Mouse (Mus musculus) gastrocnemius, postnatal 25 days (tissue): ENCODE measurements at regions not wholly inside any gene's neighbourhood (a gene's known extent, or its start where the extent isn't known, plus 50 kb on each side); places are given as distances from the start of the nearest gene placed in this dataset.
A peak's percentile ranks its signal among the peaks of the same experiment; 100 is the strongest.

Experiments
- DNase-seq: peaks from one replicate; pipeline ENCODE4 v3.0.0; 2022

DNA sequence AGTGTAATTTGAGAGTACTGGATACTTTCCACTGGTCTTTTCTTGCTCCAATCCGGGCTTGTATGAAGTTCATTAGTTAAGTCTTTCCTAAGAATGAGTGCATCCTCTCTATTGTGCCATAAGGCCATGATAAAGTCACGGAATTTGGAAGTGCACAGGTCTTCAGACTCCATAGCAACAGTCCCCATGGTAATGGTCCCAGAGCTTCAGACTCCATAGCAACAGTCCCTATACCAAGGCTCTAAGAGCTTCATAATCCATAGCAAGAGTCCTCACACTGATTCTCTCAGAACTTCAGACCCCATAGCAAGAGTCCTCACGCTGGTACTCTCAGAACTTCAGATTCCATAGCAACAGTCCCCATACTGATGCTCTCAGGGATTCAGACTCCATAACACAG lies 214.5 kb upstream of the Far2 start:
- no peak for DNase-seq

DNA sequence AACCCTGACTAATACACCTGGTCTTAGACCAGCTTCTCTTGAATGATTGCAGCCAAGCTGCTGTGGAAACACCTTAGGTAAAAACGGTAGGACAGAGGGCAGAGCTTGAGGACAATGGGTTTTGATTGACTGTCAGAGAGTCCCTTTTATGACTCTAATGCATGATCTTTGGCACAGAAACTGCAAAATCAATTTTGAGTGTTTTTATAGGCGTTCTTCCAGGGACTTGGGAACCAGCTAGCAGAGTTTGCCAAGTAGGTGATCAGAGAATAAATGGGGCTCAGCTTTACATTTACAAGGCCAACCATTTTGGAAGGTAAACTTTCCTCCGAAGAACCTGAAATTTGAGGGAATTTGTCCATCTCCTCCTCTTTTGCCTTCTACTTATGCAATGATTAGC lies 213.6 kb upstream of the Far2 start:
- DNase-seq = no peak

DNA sequence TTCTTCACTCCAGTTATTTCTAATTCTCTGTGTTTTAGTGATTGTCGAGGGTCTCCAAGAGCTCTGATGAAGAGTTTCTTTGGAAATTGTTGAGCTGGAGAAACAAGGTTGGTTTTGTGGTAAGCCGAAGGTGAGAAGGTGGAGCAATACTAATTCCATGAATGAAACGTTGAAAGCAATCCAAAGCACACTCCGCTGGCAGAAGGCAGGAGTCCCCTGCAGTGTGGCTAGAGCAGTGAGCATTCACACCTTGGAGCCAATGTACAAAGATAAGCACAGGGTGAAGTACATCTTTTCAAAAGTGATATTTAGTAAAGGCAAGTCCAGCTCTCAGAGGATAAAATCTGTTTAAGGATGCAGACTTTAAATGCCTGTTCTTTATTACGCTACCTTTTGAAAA lies 208.2 kb upstream of the Far2 start:
- no peak for DNase-seq

DNA sequence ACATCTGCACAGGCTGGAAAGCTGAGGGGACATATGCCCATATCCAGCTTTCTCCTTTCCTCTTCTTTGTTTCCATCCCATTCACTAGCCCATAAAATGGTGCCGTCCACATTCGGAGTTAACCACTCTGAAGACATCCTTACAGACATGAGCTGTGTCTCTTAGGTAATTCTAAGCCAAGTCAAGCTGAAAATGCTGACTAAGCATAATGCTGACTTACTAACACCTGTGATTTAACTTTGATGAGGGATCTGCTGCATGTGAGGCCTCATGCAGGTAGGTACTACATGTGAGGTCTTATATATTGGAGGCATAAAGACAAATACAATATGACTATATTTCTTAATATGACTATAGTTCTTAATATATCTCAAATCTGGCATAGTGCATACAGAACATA lies 197.1 kb upstream of the Far2 start:
- no peak for DNase-seq

DNA sequence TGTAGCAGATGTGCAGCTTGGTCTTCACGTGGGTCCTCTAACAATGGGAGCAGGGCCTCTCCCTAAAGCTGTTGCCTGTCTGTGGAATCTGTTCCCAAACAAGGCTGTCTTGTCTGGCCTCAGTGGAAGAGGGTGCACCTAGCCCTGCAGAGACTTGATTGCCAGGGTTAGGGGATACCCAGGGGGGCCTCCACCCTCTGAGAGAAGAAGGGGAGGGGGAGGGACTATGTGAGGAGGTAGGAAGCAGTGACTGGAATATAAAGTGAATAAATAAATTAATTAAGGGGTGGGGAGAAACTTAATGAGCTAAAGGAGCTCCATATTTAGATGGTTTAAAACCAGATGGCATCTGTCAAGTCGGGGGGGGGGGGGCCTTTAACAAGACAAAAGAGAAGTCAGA lies 185.9 kb upstream of the Far2 start:
- no peak for DNase-seq

DNA sequence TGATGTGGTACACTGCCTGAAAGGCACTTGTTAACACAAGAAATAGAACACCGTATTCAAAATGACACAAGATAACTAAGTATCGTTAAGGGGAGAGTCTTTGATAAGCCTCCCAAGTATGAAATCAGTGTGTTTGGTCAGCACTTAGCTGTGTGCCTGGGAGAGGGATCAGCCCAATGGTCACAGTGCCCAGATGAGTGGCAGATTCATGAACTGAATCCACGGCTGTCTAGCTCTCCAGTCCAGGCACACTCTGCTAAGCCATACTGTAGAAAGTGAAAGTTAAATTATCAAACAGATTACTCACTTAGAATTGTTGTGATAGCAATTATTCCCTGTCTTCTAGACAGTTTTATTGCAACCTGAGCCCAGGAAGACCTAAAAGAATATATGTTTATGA lies 176.0 kb upstream of the Far2 start:
- DNase-seq = no peak

DNA sequence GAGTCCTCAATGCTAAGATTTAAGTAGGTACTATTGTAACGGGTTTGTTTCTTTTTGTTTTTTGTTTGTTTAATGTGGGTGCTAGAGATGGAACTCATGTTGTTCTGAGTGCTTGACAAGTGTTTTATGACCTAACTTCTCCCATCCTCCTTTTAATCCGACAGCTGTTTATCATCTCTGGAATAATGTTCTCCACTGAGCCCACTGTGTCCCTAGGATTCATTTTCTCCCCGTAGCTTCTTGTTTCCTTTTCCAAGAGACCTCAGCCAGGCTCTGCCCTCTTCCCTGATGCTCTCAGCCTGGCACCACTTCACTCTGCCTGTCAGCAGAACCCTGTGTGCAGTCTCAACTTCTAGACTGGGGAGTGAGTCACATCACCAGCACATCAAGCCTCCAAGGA lies 173.9 kb upstream of the Far2 start:
- no peak for DNase-seq

DNA sequence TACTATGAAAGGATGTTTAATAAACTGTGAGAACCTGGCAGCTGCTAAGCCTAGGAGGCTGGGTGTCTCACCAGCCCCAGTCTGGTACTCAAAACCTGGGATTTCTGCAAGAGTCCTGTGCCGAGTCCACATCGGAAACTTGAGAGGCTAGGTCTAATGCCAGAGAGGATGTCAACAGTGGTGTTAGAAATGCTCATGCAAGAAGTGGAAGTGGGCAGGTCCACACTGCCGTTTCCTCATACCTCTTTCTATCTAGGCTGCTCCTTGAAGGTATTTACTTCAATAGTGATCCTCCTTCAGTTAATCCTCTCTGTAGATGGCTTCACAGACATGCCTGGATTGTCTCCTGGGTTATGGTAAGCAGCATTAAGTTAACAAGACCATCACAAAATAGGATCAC lies 168.6 kb upstream of the Far2 start:
- no peak for DNase-seq

DNA sequence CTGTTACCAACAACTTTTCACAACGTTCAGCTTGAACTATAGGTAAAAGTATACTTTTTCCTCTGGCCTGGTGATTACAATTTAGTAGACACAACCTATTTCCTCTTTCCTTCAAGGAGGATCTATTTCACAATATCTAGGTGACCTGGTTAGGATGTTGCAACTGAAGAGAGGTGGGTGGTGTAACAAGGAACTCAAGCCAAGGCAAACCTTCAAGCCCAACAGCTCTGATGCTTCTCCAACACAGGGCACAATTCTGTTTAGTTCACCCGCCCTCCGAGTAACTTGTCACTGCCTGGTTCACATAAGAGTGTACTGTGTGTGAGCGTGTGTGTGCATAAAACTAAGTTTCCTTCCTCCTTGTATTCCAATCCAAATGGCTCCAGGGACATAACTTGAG lies 161.2 kb upstream of the Far2 start:
- no peak for DNase-seq

DNA sequence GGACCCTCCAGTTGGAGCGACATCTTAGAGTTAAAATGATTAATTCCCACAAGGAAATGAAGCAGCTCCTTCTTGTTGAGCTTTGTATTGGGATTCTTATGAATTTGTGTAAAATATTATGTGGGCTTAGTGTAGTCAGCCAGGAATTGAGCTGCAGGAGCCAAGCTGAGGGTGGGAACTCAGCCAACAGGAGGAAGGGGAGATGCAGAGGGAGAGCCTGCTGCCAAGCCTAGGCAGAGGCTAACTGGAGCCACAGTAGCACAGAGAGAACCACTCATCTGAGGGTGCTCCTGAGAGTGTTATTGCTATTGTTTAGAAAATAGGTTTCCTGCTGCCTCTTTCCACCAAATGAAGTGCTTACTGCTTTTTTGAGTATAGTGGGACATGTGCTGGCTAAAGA lies 127.4 kb upstream of the Far2 start:
- DNase-seq = no peak

DNA sequence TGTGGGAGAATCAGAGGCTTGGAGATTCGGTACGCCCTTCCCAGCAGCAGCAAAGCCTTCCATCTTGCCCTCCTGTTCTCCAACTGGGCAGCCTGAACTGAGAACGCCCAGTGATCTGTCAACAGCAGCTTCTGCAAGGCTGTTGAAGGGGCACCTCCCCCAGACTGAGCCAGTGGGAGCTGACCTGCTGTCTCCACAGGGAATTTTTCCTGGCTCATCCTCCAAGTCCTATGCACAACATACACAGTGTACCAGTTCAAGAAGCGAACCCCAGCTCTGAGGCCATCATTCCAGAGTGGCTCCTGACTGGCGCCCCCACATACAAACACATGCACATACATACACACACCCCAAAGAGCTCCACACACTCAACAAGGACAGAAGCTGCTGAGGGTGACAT lies 126.0 kb upstream of the Far2 start:
- DNase-seq = no peak

DNA sequence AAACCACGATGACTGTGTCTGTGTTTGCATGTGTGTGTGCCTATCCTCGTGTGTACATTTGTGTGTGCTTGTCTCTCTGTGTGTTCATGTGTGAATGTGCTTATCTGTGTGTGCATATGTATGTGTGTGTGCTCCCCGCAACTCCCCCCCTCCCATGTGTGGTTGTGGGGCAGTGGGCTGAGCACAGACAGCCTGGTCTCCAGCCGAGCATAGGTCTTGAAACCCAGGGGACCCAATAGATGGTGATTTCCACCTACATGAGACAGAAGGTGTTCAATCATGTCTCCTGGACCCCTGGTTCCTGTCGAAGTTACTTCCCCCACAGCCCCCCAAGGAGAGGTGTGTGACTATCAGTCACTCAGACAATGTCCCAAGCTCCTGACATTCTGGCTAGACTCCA lies 124.6 kb upstream of the Far2 start:
- no peak for DNase-seq

DNA sequence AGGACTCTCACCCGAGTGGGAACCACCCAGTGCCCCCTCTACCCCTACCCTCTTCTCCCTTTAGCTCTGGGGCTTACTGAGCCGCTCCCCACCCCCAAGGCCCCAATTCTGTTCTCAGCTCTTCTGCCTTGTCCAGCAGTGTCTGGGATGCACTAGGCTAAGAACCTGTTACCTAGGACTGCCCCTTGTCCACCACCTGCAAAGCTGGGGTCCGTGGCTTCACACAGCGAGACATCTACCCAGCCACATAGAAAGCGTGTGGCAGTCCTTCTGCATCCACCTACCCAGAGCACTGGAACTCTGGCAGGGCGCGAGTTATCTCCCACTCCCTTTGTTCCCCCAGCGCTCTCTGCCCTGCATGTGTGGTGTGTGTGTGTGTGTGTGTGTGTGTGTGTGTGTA lies 123.8 kb upstream of the Far2 start:
- no peak for DNase-seq

DNA sequence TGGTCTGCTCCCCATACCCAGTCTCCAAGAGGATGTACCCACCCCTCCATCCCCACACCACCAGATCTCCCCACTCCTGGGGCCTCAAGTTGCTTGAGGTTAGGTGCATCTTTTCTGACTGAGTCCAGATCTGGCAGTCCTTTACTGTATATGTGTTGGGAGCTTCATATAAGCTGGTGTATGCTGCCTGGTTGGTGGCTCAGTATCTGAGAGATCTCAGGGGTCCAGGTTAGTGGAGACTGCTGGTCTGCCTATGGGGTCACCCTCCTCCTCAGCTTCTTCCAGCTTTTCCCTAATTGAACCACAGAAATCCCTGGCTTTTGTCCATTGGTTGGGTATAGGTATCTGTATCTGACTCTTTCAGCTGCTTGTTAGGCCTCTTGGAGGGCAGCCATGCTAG lies 118.1 kb upstream of the Far2 start:
- no peak for DNase-seq

DNA sequence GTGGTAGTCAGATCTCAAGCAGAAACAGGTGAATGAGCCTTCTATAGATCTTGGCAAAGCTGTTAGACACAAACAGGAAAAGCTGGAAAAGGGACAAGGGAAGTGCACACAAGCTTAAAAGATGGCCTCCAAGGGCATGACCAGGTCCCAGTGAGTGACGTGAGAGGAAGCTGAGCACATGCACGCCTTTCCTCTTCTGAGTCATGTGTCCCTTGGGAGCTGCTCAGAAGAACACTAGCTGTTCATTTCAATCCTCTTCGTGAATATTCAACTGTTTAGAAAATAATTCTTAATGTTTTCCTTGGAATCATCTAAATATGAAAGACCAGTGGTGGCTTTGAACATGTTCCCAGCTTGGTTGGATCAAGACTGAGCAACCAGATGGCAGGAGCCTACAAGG lies 103.0 kb upstream of the Far2 start:
- DNase-seq = peak; percentile 20

DNA sequence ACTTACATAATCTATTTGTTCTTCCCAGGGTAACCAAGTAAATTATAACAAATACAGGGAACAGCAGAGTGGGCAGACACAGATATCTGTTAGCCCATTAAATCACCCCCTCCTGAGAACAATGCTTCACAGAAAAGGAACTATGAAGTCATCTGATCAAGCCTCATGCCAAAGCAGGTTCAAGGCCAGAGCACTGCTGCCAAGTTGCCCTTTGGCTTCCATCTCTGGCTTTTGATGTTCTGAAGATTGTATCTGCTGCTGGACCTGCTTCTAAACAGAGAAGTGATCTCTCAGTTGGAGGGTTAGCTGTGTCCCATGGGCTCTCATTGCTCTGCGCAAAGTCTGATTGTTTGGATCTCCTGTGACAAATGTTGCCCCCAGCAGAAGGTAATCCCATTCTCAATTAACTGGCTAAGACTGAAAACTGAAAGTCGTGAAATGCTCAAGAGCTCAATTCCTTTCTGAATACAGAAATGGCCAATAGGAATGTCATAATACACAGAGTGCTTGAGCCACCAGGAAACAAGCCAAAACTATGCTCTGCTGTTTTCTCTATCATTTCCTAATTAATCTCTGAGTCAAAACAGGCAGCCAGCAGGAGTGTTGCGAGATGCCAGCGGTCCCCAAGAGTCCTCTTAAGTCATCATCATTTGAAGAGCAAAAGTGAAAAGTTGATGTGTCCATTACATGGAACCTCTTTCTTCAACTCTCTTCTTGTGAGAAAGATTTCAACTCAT lies 102.0 kb upstream of the Far2 start:
- peak; percentile 75 for DNase-seq

DNA sequence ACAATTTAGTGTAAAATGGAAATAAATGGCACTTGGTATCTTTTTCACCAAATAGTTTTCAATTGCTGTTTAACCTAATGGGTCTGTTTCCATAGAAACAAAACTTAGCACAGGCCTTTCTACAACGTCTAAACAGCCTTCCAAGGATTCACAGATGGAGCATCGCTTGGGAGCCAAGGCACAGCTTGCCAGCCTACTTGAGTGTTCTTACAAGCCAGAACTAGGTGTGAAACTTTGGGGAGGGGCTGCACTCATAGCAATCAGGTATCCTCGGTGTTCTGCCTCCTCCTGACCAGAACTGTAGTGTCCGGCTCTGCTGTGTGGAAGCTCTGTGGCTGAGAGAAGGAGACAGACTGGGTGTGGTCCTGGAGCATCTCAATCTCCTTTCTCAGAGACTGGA lies 99.1 kb upstream of the Far2 start:
- DNase-seq = no peak

DNA sequence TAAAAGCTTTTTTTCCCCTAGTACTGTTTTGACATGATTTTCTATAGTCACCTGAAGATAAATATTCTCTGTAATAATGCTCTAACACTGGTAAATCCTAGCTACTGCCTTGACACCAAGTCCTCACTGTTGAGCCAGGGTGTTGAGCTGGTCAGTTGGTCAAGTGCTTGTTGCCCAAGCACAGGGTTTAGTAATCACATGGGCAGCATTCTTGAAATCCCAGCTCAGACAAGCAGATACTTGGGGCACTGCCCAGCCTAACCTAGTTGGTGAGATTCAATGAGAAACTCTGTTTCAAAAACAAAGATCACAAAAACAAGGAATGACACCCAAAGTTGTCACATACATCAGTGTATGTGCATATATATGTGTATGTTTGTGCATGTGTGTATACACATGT lies 95.4 kb upstream of the Far2 start:
- no peak for DNase-seq

DNA sequence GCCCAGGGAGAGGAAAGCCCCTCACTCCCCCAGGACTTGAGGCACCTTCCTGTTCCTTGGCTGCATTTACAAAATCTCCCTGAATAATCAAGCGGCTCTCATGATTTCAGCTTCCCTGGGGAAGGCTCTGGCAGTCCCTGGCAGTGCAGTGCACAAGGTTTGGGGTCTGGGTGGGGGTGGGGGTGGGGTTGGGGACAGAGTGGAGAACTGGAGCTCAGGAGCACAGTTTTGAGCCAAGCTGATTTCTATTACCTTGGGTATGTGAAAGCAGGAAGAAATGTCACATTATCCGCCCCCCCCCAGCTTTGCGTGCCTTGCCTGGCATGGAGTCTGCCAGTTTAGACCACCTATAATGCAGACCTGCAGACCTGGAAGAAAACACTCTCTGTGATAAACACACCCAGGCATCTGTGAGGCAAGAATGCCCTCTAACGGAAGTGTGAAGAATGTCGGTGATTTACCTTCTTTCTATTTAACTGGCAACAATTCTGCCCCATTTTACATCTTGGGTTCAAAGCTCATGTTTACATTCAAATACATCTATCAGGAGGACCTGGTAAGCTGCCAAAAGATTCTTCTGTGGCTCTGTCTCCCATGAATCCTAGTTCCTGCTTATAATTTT lies 93.9 kb upstream of the Far2 start:
- no peak for DNase-seq

DNA sequence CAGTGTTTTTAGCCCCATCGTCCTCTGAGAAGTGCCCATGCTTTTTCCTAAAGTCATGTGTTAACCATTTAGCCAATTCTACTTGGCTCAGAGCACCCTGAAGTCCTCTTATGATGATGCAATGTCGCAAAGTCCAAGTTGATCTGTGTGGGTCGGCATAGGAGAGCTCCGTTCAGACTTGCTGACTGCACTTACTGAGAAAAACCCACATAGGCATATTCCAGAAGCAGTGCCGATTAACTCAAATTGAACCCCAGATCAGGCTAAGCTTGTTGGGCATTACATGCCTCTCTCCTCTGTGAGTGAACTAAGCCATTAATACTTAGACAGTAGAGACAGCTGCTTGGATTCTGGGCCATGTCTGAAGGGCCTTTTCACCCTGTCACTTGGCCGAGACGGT lies 93.3 kb upstream of the Far2 start:
- no peak for DNase-seq

DNA sequence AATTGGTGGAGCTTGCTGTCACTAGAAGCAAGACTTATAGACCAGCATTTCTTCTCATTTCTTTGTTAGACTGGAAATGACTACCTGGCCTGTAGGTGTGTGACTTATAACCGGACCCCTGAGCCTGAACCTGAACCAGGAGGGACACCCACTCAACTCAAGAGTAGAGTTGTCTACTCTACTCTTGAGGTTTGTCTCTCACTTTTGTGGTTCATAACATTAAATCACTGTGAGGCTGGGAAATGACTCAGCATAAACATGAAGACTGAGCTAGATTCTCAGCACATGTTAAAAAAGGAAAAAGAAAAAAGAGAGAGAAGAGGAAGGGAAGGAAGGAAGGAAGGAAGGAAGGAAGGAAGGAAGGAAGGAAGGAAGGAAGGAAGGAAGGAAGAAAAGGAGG lies 92.8 kb upstream of the Far2 start:
- DNase-seq = no peak

DNA sequence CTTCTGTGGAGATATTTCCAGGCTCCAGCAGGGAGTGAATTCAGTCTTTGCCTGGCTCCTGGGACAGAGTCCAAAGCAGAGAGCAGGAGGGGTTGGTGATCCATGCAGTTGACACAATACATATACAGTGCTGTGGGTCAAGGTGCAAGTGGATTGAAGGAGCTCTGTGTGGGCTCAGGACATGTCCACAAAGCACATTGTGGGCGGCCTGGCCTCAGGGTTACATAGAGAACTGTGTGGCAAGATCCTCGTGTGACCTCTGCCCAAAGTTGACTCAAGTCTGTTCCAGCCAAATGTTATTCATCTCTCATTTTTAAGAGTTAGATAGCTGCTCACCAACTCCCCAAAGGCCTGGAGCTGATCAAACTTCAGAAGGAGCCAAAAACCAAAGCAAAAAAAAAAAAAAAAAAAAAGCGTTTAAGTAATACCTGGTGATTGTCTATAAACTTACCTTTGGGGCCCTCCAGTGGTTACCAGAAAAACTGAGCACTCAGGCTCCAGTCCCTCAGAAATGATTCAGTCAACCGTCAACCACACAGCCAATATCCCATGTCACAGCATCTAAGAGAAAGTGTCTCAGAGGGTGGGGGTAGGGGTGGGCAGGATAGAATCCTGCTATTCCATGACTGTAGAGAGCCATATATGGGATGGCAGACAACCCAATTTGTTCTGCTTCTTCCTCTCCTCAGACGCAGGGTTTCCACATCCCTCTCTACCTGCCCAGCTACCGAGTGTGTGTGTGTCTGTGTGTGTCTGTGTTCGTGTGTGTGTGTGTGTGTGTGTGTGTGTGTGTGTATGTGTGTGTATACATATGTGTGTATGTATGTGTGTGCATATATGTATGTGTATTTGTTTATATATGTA lies 91.9 kb upstream of the Far2 start:
- peak; percentile 8 for DNase-seq

DNA sequence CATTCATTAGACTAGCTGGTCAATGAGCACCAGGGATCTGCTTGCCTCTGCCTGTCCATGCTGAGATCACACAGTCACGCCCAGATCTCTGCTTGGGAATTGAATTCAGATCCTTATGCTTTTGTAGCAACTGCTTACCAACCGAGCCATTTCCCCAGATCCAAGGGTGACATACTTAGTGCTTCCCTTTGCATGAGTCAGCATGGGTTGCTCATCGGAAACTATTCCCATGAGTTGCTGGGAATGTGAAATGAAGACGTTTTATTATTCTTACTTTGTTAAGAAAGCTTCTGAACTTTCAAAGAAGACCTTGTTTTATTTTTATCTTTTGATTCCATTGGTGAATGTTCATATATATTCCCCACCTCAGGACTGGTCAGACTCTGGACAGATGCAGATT lies 82.3 kb upstream of the Far2 start:
- no peak for DNase-seq

DNA sequence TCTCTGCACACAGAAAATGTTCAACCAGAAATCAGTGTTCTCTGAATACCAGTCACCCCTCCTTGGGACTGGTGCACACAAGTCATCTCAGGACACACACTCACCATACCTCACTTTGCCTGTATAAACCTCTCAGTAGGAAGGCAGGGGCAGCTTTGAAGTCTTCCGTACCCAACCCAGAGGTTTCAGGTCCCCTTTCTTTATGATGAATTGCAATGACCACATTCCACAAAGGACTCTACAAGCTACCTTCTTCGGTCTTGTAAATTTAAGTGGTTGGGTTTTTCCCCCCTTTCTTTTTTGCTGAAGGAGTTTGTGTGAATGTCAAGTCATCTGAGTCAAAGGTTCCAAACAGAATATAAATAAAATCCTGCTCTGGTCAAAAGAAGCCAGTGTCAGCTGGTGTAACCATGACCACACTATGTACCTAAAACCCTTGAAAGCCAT lies 76.9 kb upstream of the Far2 start:
- no peak for DNase-seq
